Mouse (Mus musculus): ENCODE results near the gene Sorbs1.

Gene Sorbs1

DNA sequence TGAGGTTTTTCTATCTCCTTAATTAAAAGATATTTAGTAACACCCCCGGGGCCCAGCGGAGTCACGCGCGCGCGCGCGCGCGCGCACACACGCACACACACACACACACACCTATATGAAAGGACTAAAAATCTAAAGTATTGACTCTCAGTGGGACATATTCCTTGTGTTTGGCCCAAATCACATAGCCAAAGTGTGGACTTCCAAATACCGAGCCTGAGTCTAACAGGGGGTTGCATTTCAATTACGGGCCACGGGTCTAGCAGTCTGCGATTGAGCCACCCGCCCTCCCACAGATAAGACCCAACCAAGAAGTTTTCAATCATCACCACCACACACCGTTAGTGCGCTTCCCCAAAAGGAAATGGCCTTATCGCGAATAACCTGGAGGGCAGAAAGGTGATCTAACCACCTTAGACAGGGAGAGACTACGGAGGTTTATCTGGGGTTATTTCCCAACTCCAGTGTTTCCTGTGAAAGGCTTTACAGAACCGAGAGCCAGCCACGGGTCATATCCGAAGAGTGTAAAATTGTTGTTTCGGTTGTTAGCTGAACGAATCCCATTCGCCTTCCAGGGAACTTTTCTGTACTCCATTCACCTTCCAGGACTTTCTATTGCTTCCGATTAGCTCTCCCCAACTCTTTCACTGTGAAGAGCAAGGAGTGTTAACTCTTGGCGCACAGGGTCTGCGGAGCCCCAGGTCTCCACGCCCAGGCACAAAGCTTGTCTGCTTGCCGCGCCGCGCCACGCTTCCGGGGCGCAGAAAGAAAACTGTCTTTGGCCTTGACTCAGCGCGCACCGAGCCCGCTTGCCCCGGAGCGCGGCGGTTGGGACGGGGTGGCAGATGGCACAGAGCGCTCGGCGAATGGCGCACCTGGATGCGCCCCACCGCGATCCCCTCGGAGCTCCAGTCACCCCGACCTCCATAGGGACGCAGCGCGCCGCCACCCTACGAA, 242.9 kb downstream of the Sorbs1 start:
- DNase-seq (ENCODE audit: extremely low spot score, low spot score): peak; percentile 56

DNA sequence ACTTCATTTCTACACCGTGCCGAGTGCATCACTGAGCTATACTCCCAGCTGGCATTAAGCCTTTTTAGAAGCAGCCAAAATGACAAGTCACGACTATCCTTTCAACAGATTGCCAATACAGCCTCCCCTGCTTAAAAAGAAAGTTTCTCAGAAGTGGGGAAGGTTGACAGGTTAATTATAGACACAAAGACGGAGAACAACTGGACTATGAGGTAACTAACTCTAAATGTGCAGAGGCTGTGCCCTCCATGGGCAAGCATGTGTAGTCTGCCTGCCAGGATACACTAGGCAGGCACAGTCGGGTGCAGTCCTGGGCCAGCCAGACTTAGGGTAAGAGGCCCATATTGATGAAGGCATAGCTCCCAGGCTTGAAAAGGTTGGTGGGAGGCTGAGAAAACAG, 244.1 kb downstream of the Sorbs1 start:
- DNase-seq (ENCODE audit: extremely low spot score, low spot score): no peak

GRCm38 (mm10) chr19:40268493-40268892, 245.1 kb downstream of the Sorbs1 start:
- DNase-seq (ENCODE audit: extremely low spot score, low spot score): no peak

DNA sequence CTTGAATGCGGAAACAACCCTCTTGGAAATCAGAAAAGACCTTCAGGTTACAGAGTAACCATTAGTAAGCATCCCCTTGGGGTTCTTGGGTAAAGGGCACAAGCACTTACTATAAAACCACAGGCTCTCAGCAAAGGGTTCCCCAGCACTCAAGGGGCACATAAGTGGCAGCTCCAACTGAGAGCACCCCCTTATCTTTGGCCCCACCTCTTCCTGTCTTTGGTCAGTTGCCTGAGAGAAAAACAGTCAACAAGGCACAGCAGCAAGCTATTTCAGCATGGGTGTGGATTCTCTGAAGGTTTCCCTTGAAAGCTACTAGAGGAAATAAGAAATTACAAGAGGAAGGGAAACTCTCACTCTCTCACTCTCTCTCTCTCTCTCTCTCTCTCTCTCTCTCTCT, 246.2 kb downstream of the Sorbs1 start:
- DNase-seq (ENCODE audit: extremely low spot score, low spot score): no peak

- no peak for DNase-seq (ENCODE audit: extremely low spot score, low spot score)
These were observed 254.1 kb downstream of the Sorbs1 start for GRCm38 (mm10) chr19:40259485-40259884.

DNA sequence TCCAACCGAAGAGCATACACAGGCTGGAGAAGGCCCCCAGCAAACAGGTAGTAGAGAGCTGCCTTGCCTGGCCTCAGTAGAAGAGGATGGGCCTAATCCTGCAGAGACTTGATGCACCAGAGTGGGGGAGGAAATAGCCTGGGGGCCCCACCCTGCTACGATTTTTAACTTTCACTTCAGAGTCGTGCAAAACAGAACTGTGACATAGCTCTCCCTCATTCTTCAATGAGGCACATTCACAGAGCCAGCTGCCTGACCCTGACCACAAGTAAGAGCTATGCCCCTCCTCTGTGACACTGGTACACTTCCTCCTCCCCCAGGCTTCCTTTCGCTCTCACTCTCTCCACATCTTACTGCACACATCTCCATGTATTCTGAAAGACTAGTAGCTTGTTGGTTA, 256.2 kb downstream of the Sorbs1 start:
- no peak for DNase-seq (ENCODE audit: extremely low spot score, low spot score)

GRCm38 (mm10) chr19:40256376-40257050, 257.1 kb downstream of the Sorbs1 start:
- DNase-seq (ENCODE audit: extremely low spot score, low spot score): no peak

DNA sequence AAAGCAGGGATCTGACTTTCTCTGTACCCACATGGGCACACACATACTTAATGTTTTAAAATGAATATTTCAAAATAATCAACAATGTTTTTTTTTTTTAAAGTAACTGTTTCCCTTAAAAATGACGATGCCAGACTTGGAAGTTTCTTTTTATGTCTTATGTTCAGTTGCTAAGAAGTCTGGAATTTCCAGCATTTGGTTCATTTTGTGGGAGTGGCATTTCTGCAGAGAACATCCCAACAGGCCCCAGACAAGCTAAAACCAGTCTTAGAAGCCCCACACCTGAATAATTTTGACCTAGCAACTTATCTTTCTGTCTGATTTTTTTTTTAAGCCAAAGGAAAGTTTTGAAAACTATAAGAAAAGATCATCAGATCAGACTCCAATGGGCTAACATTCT, 258.0 kb downstream of the Sorbs1 start:
- no peak for DNase-seq (ENCODE audit: extremely low spot score, low spot score)

DNA sequence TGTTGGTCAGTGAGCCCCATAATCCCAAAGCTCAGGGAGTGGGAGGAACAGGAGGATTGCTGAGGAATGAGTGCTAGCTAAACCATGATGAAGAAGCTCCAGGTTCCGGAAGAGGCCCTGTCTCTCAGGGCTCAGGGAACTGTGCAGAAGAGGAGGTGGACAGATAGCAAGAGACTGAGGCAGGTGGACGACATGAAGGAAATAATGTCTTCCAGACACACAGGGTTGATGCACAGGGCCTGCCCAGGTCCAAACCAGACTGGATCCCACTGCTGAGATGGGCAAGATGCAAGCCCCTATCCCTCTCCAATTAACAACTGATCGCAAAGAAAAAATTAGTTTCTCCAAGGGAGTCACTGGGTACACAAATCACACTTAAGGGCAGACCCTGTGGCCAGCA, 258.8 kb downstream of the Sorbs1 start:
- no peak for DNase-seq (ENCODE audit: extremely low spot score, low spot score)

GRCm38 (mm10) chr19:40253768-40254167, 259.8 kb downstream of the Sorbs1 start:
- no peak for DNase-seq (ENCODE audit: extremely low spot score, low spot score)

GRCm38 (mm10) chr19:40251115-40251514, 262.5 kb downstream of the Sorbs1 start:
- no peak for DNase-seq (ENCODE audit: extremely low spot score, low spot score)

- DNase-seq (ENCODE audit: extremely low spot score, low spot score): no peak
These were observed 264.2 kb downstream of the Sorbs1 start for GRCm38 (mm10) chr19:40249352-40249751.

- no peak for DNase-seq (ENCODE audit: extremely low spot score, low spot score)
These were observed 265.1 kb downstream of the Sorbs1 start for GRCm38 (mm10) chr19:40248476-40248875.

DNA sequence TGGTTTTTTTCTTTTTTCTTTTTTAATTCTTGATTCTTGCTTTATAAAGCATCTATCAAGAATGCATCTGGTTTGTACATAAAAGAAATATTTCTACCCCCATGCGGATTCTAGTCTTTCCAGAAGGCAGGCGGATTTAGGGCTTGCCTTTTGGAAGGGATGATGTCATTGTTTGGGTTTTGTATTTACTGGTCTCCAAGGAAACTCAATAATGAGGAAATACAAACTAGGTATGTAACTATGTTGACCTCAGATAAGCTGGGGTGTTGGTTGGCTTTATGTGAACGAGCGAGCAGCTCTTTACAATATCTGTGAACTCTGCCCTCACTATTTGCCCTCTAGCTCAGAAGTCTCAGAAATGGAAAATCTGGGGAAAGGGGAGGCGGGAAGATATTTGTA, 266.3 kb downstream of the Sorbs1 start:
- no peak for DNase-seq (ENCODE audit: extremely low spot score, low spot score)

DNA sequence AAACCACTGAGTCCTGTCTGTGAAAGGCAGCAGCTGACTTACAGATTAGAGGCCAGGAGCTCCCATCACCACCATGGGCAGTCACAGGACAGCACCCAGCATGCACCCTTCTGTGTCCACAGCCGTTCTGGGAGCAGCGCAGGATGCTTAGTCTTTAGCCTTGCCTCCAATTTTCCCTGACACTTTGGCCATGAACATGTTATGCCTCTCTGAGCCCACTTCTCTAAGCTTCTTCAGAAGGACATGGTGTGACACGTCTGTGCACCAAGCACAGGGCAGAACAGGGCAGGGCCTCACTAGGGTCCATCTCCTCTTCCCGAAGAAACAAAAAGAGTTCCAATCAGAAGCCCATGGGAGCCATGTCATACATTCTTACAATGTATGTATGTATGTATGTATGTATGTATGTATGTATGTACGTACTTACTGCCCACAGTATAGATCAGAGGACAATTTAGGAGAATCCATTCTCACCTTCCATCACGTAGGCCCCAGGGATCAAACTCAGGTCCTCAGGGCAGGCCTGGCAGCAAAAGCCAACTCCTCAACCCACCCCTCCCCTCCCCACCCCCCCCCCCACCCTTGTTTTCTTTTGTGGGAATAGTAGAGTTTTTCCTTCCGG, 266.8 kb downstream of the Sorbs1 start:
- no peak for DNase-seq (ENCODE audit: extremely low spot score, low spot score)
